Mouse (Mus musculus) heart, postnatal 25 days (tissue): ENCODE data around the gene Hbb-y. TPM values are rescaled to one million over a fixed set of nuclear protein-coding genes. Genes with fewer than 3 reads are reported as not detected.
"Not testable (repeated sequence)": the region's sequence is repeated elsewhere in the genome, so short reads cannot be mapped to it uniquely, and the experiment has no call there.

ENCODE experiments used
- DNase-seq: peaks from one replicate; pipeline ENCODE4 v3.0.0; 2022; ENCODE audit warnings: low spot score
- intact Hi-C: fragments of 180-260 bp; cut with DNase I; formaldehyde crosslinking; loops from one replicate; pipeline ENCODE4 v1.15.1; 2025
- total RNA-seq, 2 experiments: library from RNA; stranded (reverse); gene quantifications; 2 replicates each; pipeline ENCODE4 v1.2.3; 2021

Hbb-y gene
- not detected for total RNA-seq

GRCm38 (mm10) chr7:103853090-103853489 is at the start of gene Hbb-y:
Gene Hbb-y, minus strand, starts transcription at chr7:103853216.
- DNase-seq, result no peak
- intact Hi-C loops, result no loop called here

DNA sequence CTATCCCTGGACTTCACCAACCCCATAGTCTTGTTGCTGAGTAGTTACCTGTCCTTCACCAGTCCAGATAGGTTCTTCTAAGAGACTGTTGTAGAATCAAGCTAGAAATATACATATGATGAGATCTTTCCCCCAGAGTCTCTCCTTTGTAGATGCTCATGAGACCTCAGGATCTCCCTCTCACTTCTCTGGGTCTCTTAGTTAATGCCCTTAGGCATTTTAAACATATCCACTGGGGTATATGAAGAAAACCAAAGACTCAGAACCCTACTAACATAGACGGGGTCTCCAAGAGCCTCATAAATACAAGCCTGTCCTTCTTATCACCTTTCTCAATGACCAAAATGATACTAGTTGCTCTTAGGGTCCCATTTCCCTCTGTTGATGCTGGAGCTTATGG is 41.4 kb upstream of the Hbb-y start, which contains the start of gene Olfr64:
Olfr64 (minus strand) TSS at position 101 of the 400 bp plus-strand sequence.
- no peak for DNase-seq
- intact Hi-C loops, result no loop called here

GRCm38 (mm10) chr7:103886152-103886551 is 33.1 kb upstream of the Hbb-y start, which contains the start of gene Olfr66:
Gene Olfr66, minus strand, starts transcription at chr7:103886252.
- intact Hi-C loops, result no loop called here
- no peak for DNase-seq

GRCm38 (mm10) chr7:103877093-103877492 is 24.1 kb upstream of the Hbb-y start:
- intact Hi-C loops, result no loop called here
- DNase-seq, result no peak

DNA sequence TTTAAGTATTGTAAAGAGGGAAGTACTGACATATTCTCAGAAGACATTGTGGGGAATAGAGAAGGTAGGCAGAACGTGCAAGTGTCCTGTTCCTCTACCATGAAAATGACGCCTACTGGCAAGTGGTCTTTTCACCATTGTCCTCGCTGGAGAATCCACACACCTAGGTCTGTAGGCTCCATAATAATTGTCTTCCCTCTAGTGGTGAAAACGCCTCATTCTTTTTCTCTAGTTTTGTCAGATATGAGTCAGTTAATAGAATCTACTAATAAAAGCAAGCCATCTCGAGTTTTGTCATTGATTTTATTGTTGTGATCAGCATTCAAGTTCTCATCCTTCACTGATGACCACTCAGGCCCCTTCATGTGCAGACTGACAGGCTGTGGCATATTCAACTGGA is 21.4 kb upstream of the Hbb-y start:
- intact Hi-C loops, result loop anchor here (5.0 kb wide), 1 partner anchor 82 kb away; the partner anchor contains the start of gene Olfr67
- DNase-seq, result no peak

- no peak for DNase-seq
Measured at GRCm38 (mm10) chr7:103873064-103873463, 20.0 kb upstream of the Hbb-y start.

GRCm38 (mm10) chr7:103870667-103871066 is 17.7 kb upstream of the Hbb-y start:
- intact Hi-C loops, result loop anchor here (5.0 kb wide), 1 partner anchor 78 kb away; the partner anchor contains the start of gene Olfr67
- no peak for DNase-seq

More at GRCm38 (mm10) chr7:103873064-103873463, 20.0 kb upstream of the Hbb-y start:
- intact Hi-C loops, result loop anchor here (5.0 kb wide), 1 partner anchor 81 kb away; the partner anchor contains the start of gene Olfr67

DNA sequence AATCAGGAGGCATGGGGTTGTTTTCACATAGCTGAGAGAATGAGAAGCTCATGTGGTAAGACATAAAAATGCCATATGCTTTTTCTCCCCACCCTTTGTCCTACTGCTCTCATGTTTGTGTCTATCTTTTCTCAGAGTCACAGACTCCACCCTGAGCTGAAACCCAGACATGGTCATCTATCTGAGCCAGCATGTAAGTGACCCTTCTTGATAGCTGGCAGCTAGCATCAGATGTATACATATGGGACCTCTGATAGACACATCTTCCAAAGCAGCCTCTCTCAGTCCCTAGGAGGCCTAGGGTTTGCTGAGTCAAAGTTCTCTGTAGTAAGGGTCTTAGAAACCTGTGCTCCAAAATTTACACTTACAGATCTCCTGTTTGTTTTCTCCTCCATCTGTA is 12.7 kb upstream of the Hbb-y start:
- intact Hi-C loops, result no loop called here
- no peak for DNase-seq

DNA sequence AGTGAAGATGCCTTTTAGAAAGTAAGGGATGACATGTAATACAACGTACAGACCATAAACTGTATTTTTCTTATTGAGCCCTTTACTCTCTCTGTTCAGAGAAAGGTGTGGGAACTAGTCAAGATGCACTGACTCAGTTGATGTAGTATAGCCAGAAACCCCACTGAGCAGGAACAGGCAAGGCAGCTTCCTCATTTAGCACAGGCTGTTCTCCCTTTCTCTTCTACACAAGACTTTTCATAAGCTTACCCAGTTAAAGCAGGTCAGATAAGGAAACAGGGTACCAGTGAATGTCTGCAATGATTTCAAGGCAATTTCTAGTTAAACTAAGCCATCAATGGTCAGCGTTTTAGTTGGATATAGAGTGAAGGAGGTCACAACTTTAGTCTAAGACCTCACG is 8.5 kb upstream of the Hbb-y start:
- intact Hi-C loops, result no loop called here
- no peak for DNase-seq

- intact Hi-C loops, result no loop called here
- peak; percentile 7 for DNase-seq
Measured at GRCm38 (mm10) chr7:103860855-103861254, 7.8 kb upstream of the Hbb-y start.

GRCm38 (mm10) chr7:103859076-103859475 is 6.1 kb upstream of the Hbb-y start:
- DNase-seq, result no peak
- intact Hi-C loops, result no loop called here

GRCm38 (mm10) chr7:103854669-103855068 is 1.7 kb upstream of the Hbb-y start:
- no peak for DNase-seq
- intact Hi-C loops, result no loop called here

- intact Hi-C loops, result no loop called here
- no peak for DNase-seq
Measured at GRCm38 (mm10) chr7:103844525-103845325, 8.3 kb downstream of the Hbb-y start.

DNA sequence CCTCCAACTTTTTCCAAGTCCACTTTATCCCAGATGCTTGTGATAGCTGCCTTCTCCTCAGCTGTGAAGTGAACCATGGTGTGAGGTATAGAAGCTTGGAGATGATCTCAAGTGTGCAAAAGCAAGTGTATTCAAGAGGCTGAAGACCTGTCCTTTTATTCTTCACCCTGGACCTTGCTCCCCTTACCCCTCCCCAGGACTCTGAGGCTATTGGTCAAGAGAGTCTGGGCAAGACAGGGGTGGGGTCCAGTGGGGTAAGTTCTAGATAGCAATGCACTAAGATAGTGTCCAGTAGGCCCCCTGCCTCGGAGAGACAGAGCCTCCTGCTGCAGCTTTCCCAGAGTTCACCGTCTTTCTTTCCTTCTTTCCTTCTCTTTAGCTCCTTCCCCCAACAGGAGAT is 10.0 kb downstream of the Hbb-y start, which contains the start of gene Hbb-bh1:
Hbb-bh1 (minus strand) TSS at position 131 of the 400 bp plus-strand sequence.
- intact Hi-C loops, result no loop called here
- no peak for DNase-seq

DNA sequence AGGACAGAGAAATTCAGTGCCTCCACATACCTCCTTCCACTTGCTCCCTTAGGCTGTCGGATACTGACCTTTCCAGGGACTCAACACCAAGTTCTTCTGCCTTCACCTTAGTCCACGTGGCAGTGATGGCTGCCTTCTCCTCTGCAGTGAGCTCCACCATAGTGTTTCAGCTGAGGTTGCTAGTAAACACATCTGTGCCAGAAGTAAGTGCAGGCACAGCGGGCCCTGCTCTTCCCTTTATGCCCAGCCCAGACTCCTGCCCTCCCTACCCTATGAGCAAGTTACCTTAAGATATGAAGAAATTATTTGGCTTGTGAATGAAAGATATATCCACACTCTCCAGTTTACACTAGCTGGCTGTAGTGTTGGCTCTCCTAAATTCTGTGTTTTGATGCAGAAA is 12.7 kb downstream of the Hbb-y start, which contains the start of gene Hbb-bh2:
Hbb-bh2 (minus strand) TSS at position 253 of the 400 bp plus-strand sequence.
- intact Hi-C loops, result no loop called here
- DNase-seq, result no peak

DNA sequence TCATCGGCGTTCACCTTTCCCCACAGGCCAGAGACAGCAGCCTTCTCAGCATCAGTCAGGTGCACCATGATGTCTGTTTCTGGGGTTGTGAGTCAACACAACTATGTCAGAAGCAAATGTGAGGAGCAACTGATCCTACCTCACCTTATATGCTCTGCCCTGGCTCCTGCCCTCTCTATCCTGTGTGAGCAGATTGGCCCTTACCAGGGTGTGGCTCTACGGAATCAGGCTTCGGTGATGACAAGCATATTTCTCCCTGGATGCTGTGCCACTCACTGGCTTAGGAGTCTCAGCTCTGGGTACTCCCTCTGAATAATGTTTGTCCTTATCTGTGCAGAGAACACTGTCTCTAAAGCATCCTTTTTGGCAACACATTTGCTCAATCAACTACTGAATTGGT is 25.2 kb downstream of the Hbb-y start, which contains the start of gene Hbb-bs:
Hbb-bs (minus strand) TSS at position 289 of the 400 bp plus-strand sequence.
- no peak for DNase-seq
- intact Hi-C loops, result no loop called here

- intact Hi-C loops, DNase-seq: not testable (repeated sequence)
Measured at GRCm38 (mm10) chr7:103827139-103827538, 25.9 kb downstream of the Hbb-y start.

- DNase-seq, result no peak
- intact Hi-C loops, result no loop called here
Measured at GRCm38 (mm10) chr7:103826255-103826887, 26.6 kb downstream of the Hbb-y start.

DNA sequence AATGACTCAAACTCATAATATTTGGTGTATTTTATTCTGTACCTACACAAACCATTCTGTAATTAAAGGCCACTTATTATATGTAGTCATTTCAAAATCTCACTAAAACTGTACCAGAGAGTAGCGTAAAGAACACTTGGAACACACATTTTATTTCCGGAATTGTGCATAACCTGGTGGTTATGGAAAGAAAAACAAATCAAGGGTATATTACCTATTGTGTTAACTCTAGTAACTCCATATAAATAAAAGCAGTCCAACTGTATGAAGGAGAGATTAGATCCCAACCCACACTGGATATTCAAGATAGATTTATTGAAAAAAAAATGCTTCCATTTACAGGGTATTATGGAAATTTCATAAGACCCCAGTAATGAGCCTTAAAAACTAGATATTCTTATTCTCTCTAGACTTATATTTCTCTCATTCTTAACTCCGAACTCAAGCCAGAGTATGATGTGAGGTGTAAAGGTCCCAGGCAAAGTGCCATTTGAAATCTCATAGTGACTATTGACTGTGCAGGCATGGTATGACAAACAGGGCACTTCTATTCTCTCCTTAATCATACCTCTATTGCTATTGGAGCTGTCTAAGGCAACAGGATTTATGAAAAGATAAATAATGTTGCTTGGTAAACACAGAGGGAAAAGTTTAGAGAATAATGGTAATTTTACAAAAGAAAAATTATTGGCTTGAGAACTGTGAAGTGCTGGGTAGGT is 27.3 kb downstream of the Hbb-y start:
- intact Hi-C loops, result no loop called here
- DNase-seq, result no peak

DNA sequence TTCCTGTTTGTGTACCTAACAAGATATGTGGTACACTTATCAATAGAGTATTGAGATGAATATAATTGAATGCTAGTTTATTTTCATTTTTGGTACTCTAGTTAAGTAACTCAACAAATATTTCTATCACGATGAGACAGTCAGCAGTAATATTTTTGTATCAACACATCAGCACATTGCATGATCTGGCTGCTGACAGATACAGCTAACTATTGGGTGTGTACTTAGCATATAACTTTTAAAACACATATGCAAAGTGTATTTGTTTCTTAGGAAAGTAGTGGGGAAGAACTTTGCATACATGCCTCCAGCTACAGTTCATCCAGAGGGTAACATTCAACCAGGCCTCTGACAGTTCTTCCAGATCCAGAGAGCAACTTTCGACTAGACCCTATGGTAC is 28.4 kb downstream of the Hbb-y start:
- no peak for DNase-seq
- intact Hi-C loops, result no loop called here
